Mouse (Mus musculus): ENCODE measurements around the gene Adss.

Adss gene

GRCm38 (mm10) chr1:177729043-177730024 lies 67.0 kb downstream of the Adss start, which contains the start of gene 1700016C15Rik:
Gene 1700016C15Rik, plus strand, starts transcription at chr1:177729814.
- DNase-seq (ENCODE audit: low spot score in 2 of 2) = no peak

DNA sequence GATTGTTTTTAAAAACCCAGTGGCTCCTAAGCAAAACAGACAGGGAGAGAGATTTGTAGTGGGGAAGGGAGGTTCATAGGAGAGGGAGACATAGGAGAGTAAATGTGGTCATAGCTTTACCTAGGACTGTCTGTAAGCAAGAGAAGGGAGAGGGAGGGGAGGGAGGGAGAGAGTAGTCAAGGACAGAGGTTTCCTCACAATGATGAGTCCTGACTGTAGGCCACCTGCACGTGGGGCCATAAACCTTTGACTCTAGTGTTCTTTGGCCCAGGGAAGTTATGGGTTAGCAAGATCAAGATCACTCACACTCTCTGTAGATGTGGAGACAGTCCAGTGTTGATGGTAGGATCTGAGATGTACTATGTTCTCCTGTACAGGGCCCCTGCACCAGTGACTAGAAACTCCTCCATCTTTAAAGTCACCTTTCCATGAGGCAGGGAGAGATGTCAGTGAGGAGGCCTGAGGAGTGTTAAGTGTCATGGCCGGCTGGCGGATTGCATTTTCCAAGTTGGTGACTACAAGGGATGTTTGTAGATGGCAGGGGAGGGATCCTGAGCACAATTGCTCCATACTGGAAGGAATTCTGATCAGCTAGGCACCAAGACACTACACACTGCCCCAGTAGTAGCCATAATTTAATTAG lies 68.3 kb downstream of the Adss start:
- no peak for DNase-seq (ENCODE audit: low spot score in 2 of 2)

- DNase-seq (ENCODE audit: low spot score in 2 of 2) = no peak
Observed at GRCm38 (mm10) chr1:177726870-177727269, 69.4 kb downstream of the Adss start.

DNA sequence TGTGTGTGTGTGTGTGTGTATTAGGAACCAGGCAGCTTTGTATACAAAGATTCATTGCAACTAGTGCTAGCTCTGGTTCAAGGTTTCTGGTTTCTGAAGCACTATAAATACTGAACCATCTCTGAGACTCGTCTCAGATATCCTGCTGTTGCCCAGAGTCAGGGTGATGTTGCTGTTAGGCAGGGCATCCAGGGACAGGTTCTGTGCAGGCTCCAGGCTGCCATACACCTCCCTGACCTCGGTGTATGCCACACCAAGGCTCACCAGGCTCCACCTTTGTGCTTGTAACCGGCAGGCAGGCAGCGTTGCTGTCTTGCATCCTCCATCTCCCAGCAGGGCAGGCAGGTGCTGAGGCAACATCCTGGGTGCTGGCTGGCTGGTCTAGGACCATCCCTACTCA lies 72.5 kb downstream of the Adss start:
- no peak for DNase-seq (ENCODE audit: low spot score in 2 of 2)

- DNase-seq (ENCODE audit: low spot score in 2 of 2) = no peak
Observed at GRCm38 (mm10) chr1:177719029-177719427, 77.3 kb downstream of the Adss start.

DNA sequence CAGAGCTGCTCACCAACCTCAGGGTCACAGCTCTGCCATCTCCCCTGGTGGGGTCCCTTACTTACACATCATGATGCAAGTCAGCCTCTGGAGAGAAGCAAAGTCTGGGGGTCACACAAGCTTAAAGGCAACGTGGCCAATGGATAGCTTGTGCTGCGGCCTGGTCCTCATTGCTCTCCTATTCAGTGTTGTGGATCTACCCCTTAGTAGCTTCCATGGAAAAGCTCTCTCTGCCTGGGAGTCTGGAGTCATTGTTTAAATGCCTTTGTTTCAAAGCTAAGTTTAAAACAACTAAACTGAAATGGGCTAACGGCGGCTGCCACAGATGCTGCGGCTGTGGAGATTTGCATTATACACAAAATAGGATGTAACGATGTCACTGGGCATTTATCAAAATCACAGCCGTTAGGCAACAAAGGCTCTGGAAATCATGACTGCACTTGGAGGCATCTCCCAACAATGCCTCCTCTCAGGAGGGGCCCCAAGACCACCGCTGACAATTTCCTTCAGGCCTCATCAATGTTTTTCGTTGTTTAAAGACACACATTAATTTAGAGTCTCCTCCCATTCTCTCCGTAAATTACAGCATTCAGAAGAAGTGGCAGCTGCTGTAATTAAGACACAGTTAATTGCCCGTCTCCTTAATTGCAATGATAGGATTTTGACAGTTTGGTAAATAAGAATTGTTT lies 77.8 kb downstream of the Adss start:
- DNase-seq (ENCODE audit: low spot score in 2 of 2) = no peak

- no peak for DNase-seq (ENCODE audit: low spot score in 2 of 2)
Observed at GRCm38 (mm10) chr1:177717057-177717835, 79.1 kb downstream of the Adss start.

GRCm38 (mm10) chr1:177716448-177716847 lies 79.9 kb downstream of the Adss start:
- no peak for DNase-seq (ENCODE audit: low spot score in 2 of 2)

DNA sequence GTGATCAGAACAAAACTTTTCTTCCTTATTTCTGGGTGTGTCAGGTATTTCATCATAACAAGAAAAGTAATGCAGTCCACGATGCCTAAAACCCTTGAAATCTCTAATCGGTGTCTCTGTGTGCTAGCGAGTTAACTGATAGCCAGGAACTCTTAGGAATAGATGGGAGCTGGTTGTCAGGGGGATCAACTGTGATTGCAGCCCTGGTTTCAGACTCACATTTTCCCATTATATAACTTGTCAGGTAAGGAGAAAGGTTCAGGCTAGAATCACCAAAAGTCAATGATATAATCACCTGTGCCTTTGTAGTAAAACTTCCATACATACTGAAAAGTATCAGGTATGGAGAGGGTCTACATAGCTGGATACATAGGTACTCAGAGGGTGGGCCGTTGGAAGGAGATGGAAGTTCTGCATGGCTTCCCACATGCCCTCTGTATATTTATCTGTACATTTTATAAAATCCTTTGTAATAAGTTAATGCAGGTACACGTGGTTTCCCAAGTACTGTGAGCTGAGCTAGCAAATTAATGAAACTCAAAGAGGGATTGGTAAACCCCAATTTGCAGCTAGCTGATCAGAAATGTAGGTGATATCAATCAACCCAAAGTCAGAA lies 81.8 kb downstream of the Adss start:
- no peak for DNase-seq (ENCODE audit: low spot score in 2 of 2)

DNA sequence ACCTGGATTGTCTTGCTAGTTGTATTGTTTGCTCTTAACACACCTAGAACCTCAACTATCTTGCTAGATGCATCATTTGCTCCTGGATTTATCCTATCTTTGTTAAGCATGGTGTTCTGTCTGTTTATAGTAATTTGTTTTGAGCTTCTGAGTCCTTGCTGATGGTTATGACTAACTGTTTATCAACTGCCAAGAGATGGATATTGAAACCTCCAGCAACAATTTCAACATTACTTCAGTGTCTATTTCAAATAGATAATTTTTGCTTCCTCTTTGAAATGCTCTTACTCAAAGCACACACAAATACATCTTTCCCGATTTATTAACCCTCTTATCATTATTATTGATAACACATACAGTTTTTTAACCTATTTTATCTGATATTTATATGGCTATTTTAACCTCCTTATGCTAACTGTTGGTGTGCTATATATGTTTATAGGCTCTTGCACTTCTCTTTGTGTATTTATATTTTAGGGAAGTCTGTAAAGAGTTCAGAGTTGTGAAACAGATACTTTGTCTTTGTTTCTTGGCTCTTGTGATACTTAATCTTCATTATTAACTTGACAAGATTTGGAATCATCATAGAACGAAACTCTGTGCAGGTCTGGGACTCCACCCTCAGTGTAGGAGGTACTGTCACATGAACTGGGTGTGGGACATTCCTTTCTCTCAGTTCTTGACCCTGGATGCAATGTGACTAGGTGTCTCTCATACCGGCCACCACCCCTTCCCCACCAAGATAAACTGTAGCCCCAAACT lies 82.5 kb downstream of the Adss start:
- no peak for DNase-seq (ENCODE audit: low spot score in 2 of 2)

Measured in cerebellum, postnatal 4 days (tissue).